Mouse (Mus musculus) heart, postnatal 0 days (tissue): Measurements from ENCODE around the gene Palm.

ENCODE experiments used
- CTCF ChIP-seq: IDR thresholded peaks from 2 replicates; pipeline ENCODE4 v1.5.1; 2016; ENCODE audit warnings: antibody characterized with exemption, control low read depth, low read depth
- EP300 ChIP-seq: IDR thresholded peaks from 2 replicates; pipeline ENCODE4 v1.6.1; 2016; ENCODE audit warnings: antibody characterized with exemption, low read depth

DNA sequence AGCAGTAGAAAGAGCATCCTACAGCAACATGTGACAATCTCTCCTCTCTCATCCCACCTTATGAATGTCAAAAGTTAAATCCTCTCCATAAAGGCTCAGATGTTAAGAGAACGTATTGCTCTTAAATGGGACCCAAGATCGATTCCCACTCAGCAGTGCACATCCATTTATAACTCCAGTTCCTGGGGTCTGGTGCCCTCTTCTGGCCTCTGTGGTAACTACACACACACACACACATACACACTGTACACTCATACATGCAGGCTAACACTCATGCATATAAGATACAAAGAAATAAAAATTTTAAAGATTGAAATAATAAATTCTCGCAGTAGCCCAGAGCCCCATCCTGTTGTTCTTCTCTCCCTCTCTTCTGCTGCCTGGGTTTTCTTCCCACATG is 43.5 kb downstream of the Palm start:
- TF ChIP-seq CTCF (no peak), EP300 (no peak)
